Mouse (Mus musculus) kidney, embryonic 15.5 days (tissue): ENCODE results near the gene Oas1h. TPM values are rescaled to one million over a fixed set of nuclear protein-coding genes. Genes with fewer than 3 reads are reported as not detected.
A peak's percentile ranks its signal among the peaks of the same experiment; 100 is the strongest.
"Not testable (repeated sequence)": the region's sequence is repeated elsewhere in the genome, so short reads cannot be mapped to it uniquely, and the experiment has no call there.

Experiments
- ATAC-seq: fragments of 200-750 bp; cut with Nextera tagmentation; replicated peaks from 2 replicates; pipeline ENCODE4 v1.8.0; 2017; ENCODE audit warnings: moderate TSS enrichment; ENCODE audit not compliant: low FRiP score
- H3K27ac ChIP-seq: fragments of 300-500 bp; sonication (generic); 2 replicates; pipeline ENCODE4 v1.5.1; 2015; ENCODE audit warnings: mild to moderate bottlenecking, inconsistent platforms
- H3K27me3 ChIP-seq: fragments of 300-500 bp; sonication (generic); 2 replicates; pipeline ENCODE4 v1.6.1; 2015; ENCODE audit warnings: inconsistent platforms
- H3K36me3 ChIP-seq: fragments of 300-500 bp; sonication (generic); 2 replicates; pipeline ENCODE4 v1.6.1; 2015; ENCODE audit warnings: inconsistent platforms
- H3K4me1 ChIP-seq: fragments of 300-500 bp; sonication (generic); 2 replicates; pipeline ENCODE4 v1.6.1; 2015; ENCODE audit warnings: inconsistent platforms
- H3K4me2 ChIP-seq: fragments of 300-500 bp; sonication (generic); 2 replicates; pipeline ENCODE4 v1.6.1; 2015; ENCODE audit warnings: moderate library complexity, mild to moderate bottlenecking, inconsistent platforms
- H3K4me3 ChIP-seq: fragments of 300-500 bp; sonication (generic); replicated peaks from 2 replicates; pipeline ENCODE4 v1.5.1; 2015; ENCODE audit warnings: mild to moderate bottlenecking, inconsistent platforms
- H3K9ac ChIP-seq: fragments of 300-500 bp; sonication (generic); 2 replicates; pipeline ENCODE4 v1.6.1; 2015; ENCODE audit warnings: mild to moderate bottlenecking, inconsistent platforms
- H3K9me3 ChIP-seq: fragments of 300-500 bp; sonication (generic); replicated peaks from 2 replicates; pipeline ENCODE4 v1.6.1; 2016; ENCODE audit warnings: inconsistent platforms
- WGBS: fragments of 180-500 bp; shearing (Covaris S2); methylation state at CpG from one replicate; pipeline ENCODE4 v1.1.7; 2015; ENCODE audit warnings: mixed read lengths; 5-methylcytosine and 5-hydroxymethylcytosine counted together
- polyA plus RNA-seq: library from polyadenylated mRNA; unstranded; fragments of >200 nt; fragmentation: Nextera tagmentation; extraction: Ambion mirVana; gene quantifications from 2 replicates; pipeline ENCODE4 v1.2.1, GENCODE M21; 2015

The Oas1h gene
- polyA plus RNA-seq, 1 experiment from 2014 or later = not detected

GRCm38 (mm10) chr5:120859241-120859640 lies 2.0 kb upstream of the Oas1h start:
- no peak overlapping the region for H3K4me3 ChIP-seq
- ATAC-seq = no peak
- H3K9me3 ChIP-seq = no peaks in the 10 kb centered on the region
- no peaks in the 10 kb centered on the region for H3K36me3 ChIP-seq
- no peaks in the 10 kb centered on the region for H3K4me1 ChIP-seq
- H3K9ac ChIP-seq = no peak overlapping the region
- H3K4me2 ChIP-seq = no peak overlapping the region
- no peaks in the 10 kb centered on the region for H3K27me3 ChIP-seq
- 90% methylated on average over 2 of the region's 2 CpGs for WGBS
- H3K27ac ChIP-seq = no peak overlapping the region

- ATAC-seq = no peak
Measured at GRCm38 (mm10) chr5:120865336-120865860, 4.2 kb downstream of the Oas1h start.

GRCm38 (mm10) chr5:120869436-120870015 lies 8.3 kb downstream of the Oas1h start:
- Histone ChIP-seq H3K4me1 (peaks cover 3% of the 10 kb centered on the region; the same call in 1 of the 2 replicates), H3K9ac (no peak overlapping the region), H3K27ac (no peak overlapping the region), H3K4me2 (no peak overlapping the region), H3K36me3 (no peaks in the 10 kb centered on the region), H3K9me3 (no peaks in the 10 kb centered on the region), H3K27me3 (peaks cover 3% of the 10 kb centered on the region; the same call in 1 of the 2 replicates), H3K4me3 (no peak overlapping the region)
- ATAC-seq = no peak
- WGBS = 90% methylated on average over 7 of the region's 7 CpGs

More at GRCm38 (mm10) chr5:120865336-120865860, 4.2 kb downstream of the Oas1h start:
- Histone ChIP-seq H3K36me3 (no peaks in the 10 kb centered on the region), H3K27me3 (peaks cover 3% of the 10 kb centered on the region; the same call in 1 of the 2 replicates), H3K4me2 (no peak overlapping the region), H3K4me3 (no peak overlapping the region), H3K9me3 (no peaks in the 10 kb centered on the region), H3K9ac (no peak overlapping the region), H3K27ac (no peak overlapping the region), H3K4me1 (peaks cover under 1% of the 10 kb centered on the region; the same call in 1 of the 2 replicates)
- WGBS = 74% methylated on average over 3 of the region's 3 CpGs

GRCm38 (mm10) chr5:120870081-120870480 lies 8.9 kb downstream of the Oas1h start:
- H3K36me3 ChIP-seq = no peaks in the 10 kb centered on the region
- no peak overlapping the region for H3K4me2 ChIP-seq
- no peak overlapping the region for H3K9ac ChIP-seq
- peaks cover 3% of the 10 kb centered on the region; the same call in 1 of the 2 replicates for H3K4me1 ChIP-seq
- H3K9me3 ChIP-seq = no peaks in the 10 kb centered on the region
- H3K27me3 ChIP-seq = peaks cover 3% of the 10 kb centered on the region; the same call in 1 of the 2 replicates
- 52% methylated on average over 3 of the region's 3 CpGs for WGBS
- H3K27ac ChIP-seq = no peak overlapping the region
- H3K4me3 ChIP-seq = no peak overlapping the region
- ATAC-seq = no peak

- no peaks in the 10 kb centered on the region for H3K36me3 ChIP-seq
- no peaks in the 10 kb centered on the region for H3K9me3 ChIP-seq
- no peak overlapping the region for H3K27ac ChIP-seq
- 43% methylated on average over 7 of the region's 7 CpGs for WGBS
- peaks cover 3% of the 10 kb centered on the region; the same call in 1 of the 2 replicates for H3K27me3 ChIP-seq
- ATAC-seq = 0 out of 2 replicates have a peak, but pooled peaks have one; percentile 46
- peaks cover 3% of the 10 kb centered on the region; the same call in 1 of the 2 replicates for H3K4me1 ChIP-seq
- H3K4me2 ChIP-seq = no peak overlapping the region
- no peak overlapping the region for H3K4me3 ChIP-seq
- no peak overlapping the region for H3K9ac ChIP-seq
Measured at GRCm38 (mm10) chr5:120870782-120871181, 9.6 kb downstream of the Oas1h start.

- ATAC-seq = peak; percentile 46; the same call in 1 of the 2 replicates
- no peak overlapping the region for H3K4me3 ChIP-seq
- no peaks in the 10 kb centered on the region for H3K9me3 ChIP-seq
- peaks cover 3% of the 10 kb centered on the region; the same call in 1 of the 2 replicates for H3K4me1 ChIP-seq
- H3K36me3 ChIP-seq = no peaks in the 10 kb centered on the region
- 42% methylated on average over 2 of the region's 2 CpGs for WGBS
- no peak overlapping the region for H3K9ac ChIP-seq
- H3K4me2 ChIP-seq = no peak overlapping the region
- H3K27me3 ChIP-seq = peaks cover 3% of the 10 kb centered on the region; the same call in 1 of the 2 replicates
- H3K27ac ChIP-seq = no peak overlapping the region
Measured at GRCm38 (mm10) chr5:120871469-120871868, 10.2 kb downstream of the Oas1h start.

- WGBS = 70% methylated on average over 2 of the region's 3 CpGs
- H3K4me1 ChIP-seq, H3K27ac ChIP-seq, ATAC-seq, H3K4me2 ChIP-seq, H3K9ac ChIP-seq, H3K36me3 ChIP-seq, H3K27me3 ChIP-seq, H3K9me3 ChIP-seq, H3K4me3 ChIP-seq: not testable (repeated sequence)
Measured at GRCm38 (mm10) chr5:120876839-120877238, 15.6 kb downstream of the Oas1h start.

GRCm38 (mm10) chr5:120877407-120877806 lies 16.2 kb downstream of the Oas1h start:
- H3K4me2 ChIP-seq, H3K4me3 ChIP-seq, H3K9ac ChIP-seq, ATAC-seq, H3K27ac ChIP-seq, H3K27me3 ChIP-seq, H3K4me1 ChIP-seq, H3K9me3 ChIP-seq, H3K36me3 ChIP-seq: not testable (repeated sequence)
- 89% methylated on average over 2 of the region's 2 CpGs for WGBS

GRCm38 (mm10) chr5:120878803-120879202 lies 17.6 kb downstream of the Oas1h start:
- H3K36me3 ChIP-seq, H3K9me3 ChIP-seq, H3K27me3 ChIP-seq, H3K9ac ChIP-seq, ATAC-seq, H3K4me2 ChIP-seq, H3K4me3 ChIP-seq, H3K4me1 ChIP-seq, H3K27ac ChIP-seq: not testable (repeated sequence)
- WGBS = 62% methylated on average over 2 of the region's 2 CpGs

- not testable (repeated sequence) for H3K4me3 ChIP-seq, H3K9me3 ChIP-seq, H3K9ac ChIP-seq, H3K27ac ChIP-seq, ATAC-seq, H3K36me3 ChIP-seq, H3K4me2 ChIP-seq, H3K27me3 ChIP-seq, H3K4me1 ChIP-seq
- 94% methylated on average over 6 of the region's 6 CpGs for WGBS
Measured at GRCm38 (mm10) chr5:120881681-120882080, 20.5 kb downstream of the Oas1h start.

GRCm38 (mm10) chr5:120887413-120887812 lies 26.2 kb downstream of the Oas1h start, which contains the start of gene Oas1g:
Gene Oas1g, minus strand, starts transcription at chr5:120887613.
- ATAC-seq, H3K9me3 ChIP-seq, H3K4me1 ChIP-seq, H3K36me3 ChIP-seq, H3K4me3 ChIP-seq, H3K9ac ChIP-seq, H3K27me3 ChIP-seq, H3K4me2 ChIP-seq, H3K27ac ChIP-seq: not testable (repeated sequence)
- 22% methylated on average over 6 of the region's 9 CpGs for WGBS

GRCm38 (mm10) chr5:120887831-120888230 lies 26.6 kb downstream of the Oas1h start:
- no peak for ATAC-seq
- Histone ChIP-seq H3K4me2 (no peak overlapping the region), H3K27ac (no peak overlapping the region), H3K4me3 (no peak overlapping the region), H3K27me3 (no peaks in the 10 kb centered on the region), H3K9me3 (no peaks in the 10 kb centered on the region), H3K9ac (no peak overlapping the region), H3K4me1 (no peaks in the 10 kb centered on the region), H3K36me3 (no peaks in the 10 kb centered on the region)
- WGBS = 58% methylated on average over 6 of the region's 6 CpGs
